Mouse (Mus musculus) monocyte, adult 5-6 weeks (primary cell): ENCODE results near the gene Slc9a9. TPM values are rescaled to one million over a fixed set of nuclear protein-coding genes. Genes with fewer than 3 reads are reported as not detected.

ENCODE experiments used
- ATAC-seq: fragments of 153-309, 156-312 bp; replicated peaks from 2 replicates; pipeline ENCODE4 v1.8.0; 2017; ENCODE audit warnings: mild to moderate bottlenecking; ENCODE audit not compliant: low TSS enrichment, insufficient number of reproducible peaks, severe bottlenecking, poor library complexity, low FRiP score
- total RNA-seq: library from RNA; stranded (forward); fragments of 200-1000, 200-491, 200-594 nt; gene quantifications from 3 replicates; pipeline ENCODE4 v1.2.3, GENCODE M21; 2017

Slc9a9 gene
- total RNA-seq, 1 experiment from 2014 or later: 49.1 TPM

GRCm38 (mm10) chr9:94993575-94993974, 323.9 kb downstream of the Slc9a9 start:
- ATAC-seq: no peak

DNA sequence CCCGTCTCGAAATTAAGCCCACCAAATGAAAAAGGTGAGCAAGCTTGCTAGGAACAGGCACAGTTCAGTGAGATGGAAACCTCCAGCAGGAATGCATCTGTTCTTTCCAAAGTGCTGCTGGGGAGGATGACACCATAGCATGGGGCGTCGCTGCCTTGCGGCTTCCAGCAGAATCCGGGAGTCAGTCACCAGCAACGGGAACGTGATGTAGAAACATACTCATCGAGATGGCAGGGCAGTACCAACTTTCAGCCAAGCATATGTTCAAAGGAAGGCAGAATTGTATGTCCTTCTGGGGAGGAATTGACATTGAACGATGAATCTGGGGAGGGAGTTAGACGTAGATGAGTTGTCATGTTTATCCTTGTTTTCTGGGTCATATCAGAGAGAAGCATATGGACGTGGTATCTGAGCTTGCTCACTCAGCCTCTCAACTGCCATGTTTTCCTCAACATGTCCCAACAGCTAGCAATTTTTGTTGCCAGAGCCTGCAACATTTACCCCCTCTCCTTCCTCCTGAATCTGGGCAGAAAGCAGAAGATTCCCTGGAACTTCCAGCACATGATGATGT, 350.5 kb downstream of the Slc9a9 start:
- no peak for ATAC-seq

GRCm38 (mm10) chr9:95034140-95034970, 364.6 kb downstream of the Slc9a9 start:
- ATAC-seq: no peak

- peak; percentile 40 for ATAC-seq
These were observed 366.5 kb downstream of the Slc9a9 start for GRCm38 (mm10) chr9:95036209-95036608.

DNA sequence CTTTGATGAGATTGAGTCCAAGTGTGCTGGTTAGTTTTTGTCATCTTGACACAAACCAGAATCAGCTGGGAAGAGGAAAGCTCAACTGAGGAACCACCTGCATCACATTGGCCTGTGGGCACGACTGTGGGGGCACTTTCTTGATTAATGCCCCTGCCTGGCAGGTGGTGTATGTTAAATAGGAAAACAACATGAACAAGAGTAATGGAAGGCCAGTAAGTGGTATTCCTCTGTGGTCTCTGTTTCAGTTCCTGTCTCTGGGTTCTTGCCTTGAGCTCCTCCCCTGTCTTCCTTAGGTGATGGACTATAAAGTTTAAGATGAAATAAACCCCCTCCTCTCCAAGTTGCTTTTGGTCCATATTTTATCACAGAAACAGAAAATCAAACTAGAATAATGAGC, 372.7 kb downstream of the Slc9a9 start:
- no peak for ATAC-seq

DNA sequence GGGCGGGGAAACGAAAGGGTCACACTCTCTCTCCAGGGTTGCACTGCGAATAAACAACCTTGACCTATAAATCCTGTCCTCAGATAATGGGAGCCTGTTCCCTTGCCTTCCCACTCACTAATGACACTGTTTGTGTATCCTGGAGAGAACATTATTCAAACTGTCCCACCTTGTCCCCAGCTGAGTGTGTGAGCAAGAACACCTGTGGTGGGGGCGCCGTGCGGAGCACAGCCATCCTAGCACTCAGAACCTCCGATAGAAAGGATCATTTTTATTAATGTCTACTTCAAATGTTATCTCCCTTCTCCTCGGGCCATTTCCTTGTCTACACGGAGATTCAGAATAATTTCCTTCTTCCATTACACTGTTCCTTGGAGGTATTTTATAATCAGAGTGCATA, 382.5 kb downstream of the Slc9a9 start:
- no peak for ATAC-seq

DNA sequence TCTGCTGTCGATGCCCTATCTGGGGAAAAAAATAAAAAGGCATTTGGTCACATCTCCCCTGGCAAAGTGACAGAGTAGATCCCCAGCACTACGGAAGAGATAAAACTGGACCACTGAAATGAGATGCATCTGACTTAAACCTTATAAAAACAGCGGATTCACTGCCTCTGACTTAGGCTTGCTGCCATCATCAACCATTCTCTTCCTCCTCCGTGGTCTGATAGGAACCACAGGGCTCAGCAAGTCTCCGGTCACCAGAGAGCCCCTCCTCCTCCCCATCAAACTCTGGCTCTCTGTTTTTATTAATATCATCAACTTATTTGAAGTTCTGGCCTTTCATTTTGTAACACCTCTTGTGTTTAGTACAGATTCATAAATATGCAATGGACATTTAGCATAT, 383.5 kb downstream of the Slc9a9 start:
- ATAC-seq: no peak

GRCm38 (mm10) chr9:95055843-95056242, 386.1 kb downstream of the Slc9a9 start:
- no peak for ATAC-seq

DNA sequence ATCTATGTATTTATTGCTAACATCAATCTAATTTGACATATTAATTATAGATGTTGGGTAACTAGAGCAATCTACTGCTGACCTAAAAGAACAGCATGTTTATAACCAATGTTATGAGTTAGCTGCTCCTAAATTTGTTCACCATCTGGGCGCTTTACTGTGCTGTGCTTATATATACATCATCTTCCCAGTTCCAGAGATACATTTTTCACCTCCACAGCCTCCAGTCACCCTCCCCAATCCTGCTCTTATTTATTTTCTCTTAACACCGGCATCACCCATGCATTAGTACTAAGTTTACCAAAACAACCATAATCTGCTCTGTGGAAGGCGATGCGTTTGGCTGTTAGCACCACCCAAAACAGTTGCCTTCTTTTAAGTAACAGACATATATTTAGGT, 391.0 kb downstream of the Slc9a9 start:
- ATAC-seq: no peak

GRCm38 (mm10) chr9:95067037-95067436, 397.3 kb downstream of the Slc9a9 start:
- no peak for ATAC-seq

- ATAC-seq: no peak; the same call in 1 of the 2 replicates
These were observed 398.8 kb downstream of the Slc9a9 start for GRCm38 (mm10) chr9:95068466-95068865.

DNA sequence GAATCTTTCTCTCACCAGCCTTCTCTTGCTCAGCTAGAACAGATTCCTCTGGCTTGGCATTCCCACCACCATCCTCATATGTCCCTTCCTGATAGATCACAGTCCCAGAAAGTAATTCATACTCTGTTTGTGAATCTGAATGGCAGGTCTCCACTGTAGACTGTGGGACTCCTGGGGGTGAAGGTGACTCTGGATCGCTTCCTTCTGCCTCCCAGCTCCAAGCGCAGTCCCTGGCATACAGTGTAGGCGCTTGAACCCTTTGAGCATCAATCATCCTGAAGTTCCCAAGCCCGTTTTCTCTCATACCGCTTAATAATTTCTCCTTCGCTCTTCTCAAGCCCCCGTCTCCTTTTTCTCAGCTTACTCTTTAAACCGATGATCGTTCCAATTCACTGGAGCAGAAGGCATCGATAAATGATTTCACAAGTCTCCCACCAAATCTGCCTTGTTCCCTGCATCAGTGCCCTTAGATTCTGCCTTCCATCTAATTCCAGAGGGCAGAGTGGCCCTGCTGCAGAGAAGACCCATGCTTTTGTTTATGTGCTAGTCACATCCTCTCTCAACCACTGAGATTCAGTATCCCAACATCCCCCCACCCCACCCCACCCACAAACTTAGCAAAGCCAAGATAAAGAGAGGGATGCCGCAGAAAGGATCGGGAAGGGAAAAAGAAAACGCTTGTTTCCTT, 401.3 kb downstream of the Slc9a9 start:
- ATAC-seq: no peak

DNA sequence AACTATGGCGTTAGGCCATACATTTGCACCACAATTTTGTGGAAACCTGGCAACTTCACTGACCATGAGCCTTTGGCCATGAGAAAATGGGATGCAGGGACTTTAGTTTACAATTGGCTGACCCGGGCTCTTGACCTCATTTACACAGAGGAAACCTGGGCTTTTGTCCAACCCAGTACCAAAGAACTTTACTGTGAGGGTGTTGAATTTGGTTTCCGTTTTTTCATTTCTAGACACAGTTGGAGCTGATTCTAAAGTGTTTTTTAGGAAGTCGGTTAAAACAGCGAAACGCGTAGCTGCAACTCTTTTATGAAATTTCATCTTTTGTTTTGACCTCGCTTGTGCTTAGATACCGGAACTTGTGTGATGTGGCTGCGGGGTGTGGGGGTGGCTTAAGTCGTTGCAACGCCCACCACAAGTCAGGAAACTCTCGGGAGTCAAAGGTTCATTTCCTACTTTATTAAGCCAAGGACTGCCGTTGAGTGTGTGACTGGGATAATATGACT, 402.8 kb downstream of the Slc9a9 start:
- ATAC-seq: 0 out of 2 replicates have a peak, but pooled peaks have one; percentile 48

- ATAC-seq: no peak
These were observed 404.0 kb downstream of the Slc9a9 start for GRCm38 (mm10) chr9:95073691-95074090.

DNA sequence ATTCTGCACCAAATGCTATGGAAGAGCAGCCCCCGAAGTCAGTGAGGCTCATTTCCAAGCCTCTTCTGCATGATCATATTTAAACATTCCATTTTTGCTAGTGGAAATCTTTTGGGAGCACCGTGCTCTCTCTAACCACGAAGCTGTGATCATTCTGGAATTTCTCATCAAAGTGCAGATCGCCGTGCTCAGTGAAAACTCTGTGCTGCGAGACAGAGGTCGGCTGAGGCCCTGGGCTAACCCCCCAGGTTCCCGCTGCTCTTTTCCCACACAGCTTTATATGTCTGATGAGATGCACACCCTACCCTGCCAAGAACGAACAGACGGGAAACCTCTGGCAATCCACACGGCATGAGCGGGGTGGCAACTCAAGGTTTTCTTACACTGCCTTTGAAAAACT, 406.1 kb downstream of the Slc9a9 start:
- no peak for ATAC-seq

GRCm38 (mm10) chr9:95077938-95078337, 408.2 kb downstream of the Slc9a9 start:
- no peak for ATAC-seq

- no peak for ATAC-seq
These were observed 408.9 kb downstream of the Slc9a9 start for GRCm38 (mm10) chr9:95078626-95079025.

GRCm38 (mm10) chr9:95079951-95080350, 410.2 kb downstream of the Slc9a9 start:
- ATAC-seq: no peak

DNA sequence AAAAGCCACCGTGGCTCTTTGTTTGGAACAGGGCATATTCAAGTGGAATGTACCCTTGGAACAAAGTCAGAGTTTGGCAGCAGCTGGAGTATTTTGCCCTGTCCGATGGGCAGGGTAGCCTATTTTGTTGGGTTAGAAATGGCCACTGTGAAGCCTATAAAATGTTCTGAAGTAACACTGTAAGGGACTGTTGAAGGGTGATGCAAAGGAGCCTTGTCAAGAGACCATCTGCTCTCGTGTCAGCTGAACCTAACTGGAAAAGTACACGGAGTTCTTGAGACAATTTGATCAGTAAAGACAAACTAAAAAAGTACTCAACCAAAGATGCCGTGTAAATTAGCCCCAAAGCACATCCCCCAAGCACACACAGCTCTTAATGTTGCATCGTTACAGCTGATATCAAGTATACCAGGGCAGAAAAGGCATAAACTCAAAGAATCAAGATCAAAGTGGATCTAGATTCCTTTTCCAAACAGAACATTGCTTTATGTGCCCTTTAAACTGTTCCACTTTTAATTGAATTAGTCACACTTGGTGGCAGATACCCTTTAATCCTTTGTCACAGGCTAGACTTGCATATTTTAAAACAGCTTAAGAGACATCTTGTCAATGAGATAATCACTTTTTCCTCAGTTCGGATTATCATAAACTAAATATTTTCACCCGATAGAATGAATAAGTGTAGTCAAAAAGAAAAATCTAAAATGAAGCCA, 416.6 kb downstream of the Slc9a9 start:
- ATAC-seq: no peak
